Mouse (Mus musculus) liver, embryonic 14.5 days (tissue): ENCODE measurements around the gene Lin52.

Experiments used
- CTCF ChIP-seq: IDR thresholded peaks from 2 replicates; pipeline ENCODE4 v1.5.1; 2016; ENCODE audit warnings: antibody characterized with exemption, low read depth, control low read depth
- EP300 ChIP-seq: IDR thresholded peaks from 2 replicates; pipeline ENCODE4 v1.6.1; 2016; ENCODE audit warnings: antibody characterized with exemption, low read depth

DNA sequence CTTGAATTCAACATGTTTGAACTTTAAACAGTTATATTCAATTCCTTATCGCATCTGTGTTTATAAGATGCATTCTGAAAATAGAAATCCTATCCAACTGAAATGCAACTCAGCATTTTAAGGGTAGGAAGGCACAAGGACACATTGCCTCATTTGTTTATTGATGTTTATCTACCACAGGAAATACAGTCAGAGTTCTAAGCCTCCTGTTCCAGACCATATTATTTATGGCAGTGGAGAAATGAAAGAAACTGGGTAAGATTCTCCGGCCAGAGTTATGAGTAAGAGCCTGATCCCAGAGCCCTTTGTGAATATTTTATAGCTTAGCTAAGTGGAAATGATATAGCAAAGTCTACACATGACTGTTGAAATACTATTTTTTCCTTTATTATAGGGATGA, 21.4 kb upstream of the Lin52 start:
- TF ChIP-seq CTCF (no peak), EP300 (no peak)
